Mouse (Mus musculus) liver, postnatal 0 days (tissue): Measurements from ENCODE around the gene Fndc4.

Source experiments
- CTCF ChIP-seq: sonication (generic); IDR thresholded peaks from 2 replicates; pipeline ENCODE4 v1.5.1; 2016; ENCODE audit warnings: antibody characterized with exemption, low read depth
- EP300 ChIP-seq: IDR thresholded peaks from 2 replicates; pipeline ENCODE4 v1.6.1; 2016; ENCODE audit warnings: antibody characterized with exemption, low read depth, mild to moderate bottlenecking

GRCm38 (mm10) chr5:31312806-31313205, 16.9 kb upstream of the Fndc4 start:
- TF ChIP-seq CTCF, result no peak
- no peak for TF ChIP-seq EP300
